Mouse (Mus musculus) testis, adult 2 months (tissue): ENCODE results near the gene Slfn9. TPM values are rescaled to one million over a fixed set of nuclear protein-coding genes. Genes with fewer than 3 reads are reported as not detected.
A peak's percentile ranks its signal among the peaks of the same experiment; 100 is the strongest.

Experiments used
- H3K27ac ChIP-seq: fragments of 200-500 bp; 2 replicates; pipeline ENCODE4 v1.5.1; 2012; ENCODE audit warnings: low read depth, low read length; ENCODE audit not compliant: control insufficient read depth, insufficient read depth
- H3K27me3 ChIP-seq: fragments of 200-500 bp; 2 replicates; pipeline ENCODE4 v1.6.1; 2012; ENCODE audit warnings: mild to moderate bottlenecking, low read length, moderate library complexity; ENCODE audit not compliant: control insufficient read depth, insufficient read depth
- H3K36me3 ChIP-seq: fragments of 200-500 bp; 2 replicates; pipeline ENCODE4 v1.6.1; 2012; ENCODE audit warnings: mild to moderate bottlenecking, low read length; ENCODE audit not compliant: control insufficient read depth, insufficient read depth
- H3K4me1 ChIP-seq: fragments of 200-500 bp; 2 replicates; pipeline ENCODE4 v1.6.1; 2012; ENCODE audit warnings: low read length; ENCODE audit not compliant: control insufficient read depth, insufficient read depth
- H3K4me3 ChIP-seq: fragments of 200-500 bp; 2 replicates; pipeline ENCODE4 v1.5.1; 2012; ENCODE audit warnings: low read depth, mild to moderate bottlenecking, low read length, moderate library complexity, mixed read lengths; ENCODE audit not compliant: control insufficient read depth
- CTCF ChIP-seq: fragments of 200-500 bp; IDR thresholded peaks from 2 replicates; pipeline ENCODE4 v1.5.1; 2012; ENCODE audit warnings: low read depth, mild to moderate bottlenecking, inconsistent platforms, low read length, moderate library complexity; ENCODE audit not compliant: control insufficient read depth, insufficient read depth, insufficient replicate concordance
- POLR2A ChIP-seq: fragments of 200-500 bp; IDR thresholded peaks from 2 replicates; pipeline ENCODE4 v1.6.1; 2012; ENCODE audit warnings: low read depth, mild to moderate bottlenecking, inconsistent platforms, low read length, moderate library complexity; ENCODE audit not compliant: control insufficient read depth
- polyA plus RNA-seq: library from polyadenylated mRNA; depleted of rRNA; stranded (reverse); fragments of >200 nt; gene quantifications from 2 replicates; pipeline ENCODE4 v1.2.3, GENCODE M21; 2012

Slfn9 gene
- polyA plus RNA-seq, 1 experiment: 0.07 TPM

DNA sequence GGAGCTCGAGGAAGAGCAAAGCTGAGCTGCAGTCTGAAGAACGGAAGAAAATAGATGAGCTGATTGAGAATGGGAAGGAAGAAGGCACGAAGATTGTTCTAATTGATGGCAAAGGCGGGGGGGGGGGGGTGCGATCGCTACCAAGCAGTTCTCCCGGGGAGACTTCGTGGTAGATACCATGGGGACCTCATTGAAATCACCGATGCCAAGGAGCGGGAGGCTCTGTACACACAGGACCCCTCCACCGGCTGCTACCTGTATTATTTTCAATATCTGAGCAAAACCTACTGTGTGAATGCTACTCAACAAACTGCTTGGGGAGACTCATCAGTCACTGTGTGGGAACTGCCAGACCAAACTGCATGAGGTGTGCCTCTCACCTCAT lies 20.0 kb downstream of the Slfn9 start:
- TF ChIP-seq CTCF (no peak), POLR2A (no peak)
- no peaks in the 10 kb centered on the region for H3K36me3 ChIP-seq
- H3K27ac ChIP-seq: no peak overlapping the region
- peaks cover 10% of the 10 kb centered on the region for H3K4me1 ChIP-seq
- H3K27me3 ChIP-seq: no peaks in the 10 kb centered on the region
- H3K4me3 ChIP-seq: peak overlapping the region; percentile 69

DNA sequence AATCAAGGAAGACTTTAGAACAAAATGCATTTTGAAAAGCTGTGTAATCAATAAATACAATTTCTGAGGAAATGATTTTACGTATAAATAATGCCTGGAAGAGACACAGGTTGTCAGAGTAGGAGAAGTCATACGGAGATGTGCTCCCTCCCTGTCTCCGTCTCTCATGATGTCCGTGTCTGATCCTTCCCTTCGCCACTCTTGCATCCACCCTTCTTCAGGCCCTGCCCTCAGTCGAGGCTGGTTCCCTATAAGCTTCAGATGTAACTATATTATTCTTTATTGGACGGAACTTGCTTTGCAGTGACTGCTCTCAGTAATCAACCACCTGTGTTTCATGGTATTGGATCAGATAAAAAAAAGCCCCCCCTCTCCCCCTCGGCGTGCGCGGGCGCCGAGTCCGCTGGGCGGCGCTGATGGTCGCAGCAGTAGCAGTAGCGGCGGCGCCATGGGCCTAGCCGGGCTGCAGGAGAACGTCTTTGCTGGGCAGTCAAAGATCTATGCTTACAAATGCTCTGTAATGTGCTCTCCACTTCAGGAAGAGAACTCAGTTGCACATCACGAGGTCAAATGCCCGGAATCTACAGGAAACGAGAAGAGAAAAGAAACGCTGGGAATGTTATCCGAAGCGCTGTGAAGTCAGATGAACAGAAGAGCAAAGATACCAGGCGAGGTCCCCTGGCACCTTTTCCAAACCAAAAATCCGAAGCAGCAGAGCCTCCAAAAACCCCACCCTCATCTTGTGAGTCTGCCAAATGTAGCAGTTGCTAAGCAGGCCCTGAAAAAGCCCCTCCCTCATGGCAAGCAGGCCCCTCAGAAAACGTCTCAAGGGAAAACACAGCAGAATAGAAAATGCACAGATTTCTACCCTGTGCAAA lies 20.7 kb downstream of the Slfn9 start:
- peaks cover 10% of the 10 kb centered on the region for H3K4me1 ChIP-seq
- H3K27ac ChIP-seq: no peak overlapping the region
- no peaks in the 10 kb centered on the region for H3K36me3 ChIP-seq
- no peaks in the 10 kb centered on the region for H3K27me3 ChIP-seq
- TF ChIP-seq CTCF: no peak
- no peak for TF ChIP-seq POLR2A
- peak overlapping the region; percentile 69 for H3K4me3 ChIP-seq

DNA sequence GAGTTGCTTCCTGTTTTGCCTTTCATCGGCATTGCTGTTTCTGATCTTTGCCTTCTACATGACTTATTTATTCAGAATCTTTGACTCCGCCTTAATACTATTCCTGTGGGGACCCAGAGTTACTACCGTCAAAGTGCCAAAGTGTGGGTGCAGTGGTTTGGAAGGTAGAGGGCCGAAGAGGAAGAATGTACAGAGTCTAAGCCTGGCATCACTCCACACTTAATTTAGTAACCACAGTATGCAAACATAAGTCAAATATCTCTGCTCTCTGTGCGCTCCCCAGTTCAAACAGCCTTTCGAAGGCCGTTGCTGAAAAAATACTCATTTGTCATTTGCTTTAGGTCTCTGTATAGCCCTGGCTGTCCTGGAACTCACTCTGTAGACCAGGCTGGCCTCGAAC lies 29.4 kb downstream of the Slfn9 start:
- Histone ChIP-seq H3K27me3 (no peaks in the 10 kb centered on the region), H3K27ac (no peak overlapping the region), H3K4me3 (peak overlapping the region; percentile 15), H3K4me1 (no peaks in the 10 kb centered on the region), H3K36me3 (no peaks in the 10 kb centered on the region)
- TF ChIP-seq CTCF: no peak
- no peak for TF ChIP-seq POLR2A

DNA sequence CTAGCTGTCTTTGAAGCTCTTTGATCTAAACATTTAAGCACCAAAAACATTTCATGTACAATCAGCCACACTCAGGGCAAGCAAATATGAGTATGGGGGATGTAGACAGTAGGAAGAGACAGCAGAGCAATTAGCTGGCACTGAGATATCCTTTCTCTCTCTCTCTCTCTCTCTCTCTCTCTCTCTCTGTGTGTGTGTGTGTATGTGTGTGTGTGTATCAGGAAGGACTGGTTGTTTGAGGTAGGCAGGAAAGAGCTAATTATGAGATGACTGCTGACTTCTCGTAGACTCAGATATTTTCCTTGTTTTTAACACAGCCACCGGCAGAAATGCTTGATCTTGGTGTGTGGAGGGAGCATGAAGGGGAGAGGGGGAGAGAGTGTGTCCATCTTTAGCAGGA lies 29.9 kb downstream of the Slfn9 start:
- H3K27ac ChIP-seq: no peak overlapping the region
- no peaks in the 10 kb centered on the region for H3K36me3 ChIP-seq
- peak overlapping the region; percentile 15; the same call in 1 of the 2 replicates for H3K4me3 ChIP-seq
- TF ChIP-seq CTCF (no peak), POLR2A (no peak)
- H3K27me3 ChIP-seq: no peaks in the 10 kb centered on the region
- no peaks in the 10 kb centered on the region for H3K4me1 ChIP-seq

DNA sequence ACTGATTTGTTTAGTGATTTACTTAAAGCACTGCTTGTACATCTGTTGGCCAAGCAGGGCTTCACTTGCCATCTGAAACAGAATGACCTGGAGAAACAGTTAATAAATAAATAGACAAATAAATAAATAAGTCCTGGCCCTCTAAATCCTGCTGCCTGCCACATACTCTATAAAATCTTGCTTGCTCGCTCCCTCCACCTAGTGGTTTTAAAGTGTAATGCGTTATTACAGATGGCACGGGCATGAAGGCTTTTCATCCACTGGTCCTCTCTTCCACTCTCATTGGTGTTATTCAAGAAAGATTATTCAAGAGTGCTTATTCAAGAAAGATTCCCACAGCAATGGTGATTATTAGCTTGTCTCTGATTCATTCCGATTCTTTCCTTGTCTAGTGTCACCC lies 32.0 kb downstream of the Slfn9 start:
- Histone ChIP-seq H3K4me3 (no peak overlapping the region), H3K4me1 (no peaks in the 10 kb centered on the region), H3K36me3 (no peaks in the 10 kb centered on the region), H3K27me3 (no peaks in the 10 kb centered on the region), H3K27ac (no peak overlapping the region)
- TF ChIP-seq POLR2A (no peak), CTCF (peak; percentile 8; the same call in 1 of the 2 replicates)

DNA sequence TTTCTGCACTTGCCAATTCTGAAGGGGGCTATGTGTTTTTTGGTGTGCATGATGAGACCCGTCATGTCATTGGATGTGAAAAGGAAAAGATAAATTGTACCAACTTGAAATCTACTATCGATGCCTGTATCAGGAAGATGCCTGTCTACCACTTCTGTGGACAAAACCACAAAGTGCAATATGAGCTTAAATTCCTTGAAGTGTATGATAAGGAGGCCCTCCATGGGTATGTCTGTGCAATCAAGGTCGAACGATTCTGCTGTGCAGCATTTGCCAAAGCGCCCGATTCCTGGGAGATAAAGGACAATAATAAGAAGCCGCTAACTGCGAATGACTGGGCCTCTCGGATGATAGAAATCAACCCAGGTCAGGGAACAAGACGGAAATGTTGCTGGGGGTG lies 34.7 kb downstream of the Slfn9 start:
- H3K27me3 ChIP-seq: peaks cover 3% of the 10 kb centered on the region; the same call in 1 of the 2 replicates
- H3K4me3 ChIP-seq: no peak overlapping the region
- H3K36me3 ChIP-seq: no peaks in the 10 kb centered on the region
- TF ChIP-seq POLR2A (no peak), CTCF (no peak)
- H3K27ac ChIP-seq: no peak overlapping the region
- H3K4me1 ChIP-seq: peaks cover 6% of the 10 kb centered on the region

DNA sequence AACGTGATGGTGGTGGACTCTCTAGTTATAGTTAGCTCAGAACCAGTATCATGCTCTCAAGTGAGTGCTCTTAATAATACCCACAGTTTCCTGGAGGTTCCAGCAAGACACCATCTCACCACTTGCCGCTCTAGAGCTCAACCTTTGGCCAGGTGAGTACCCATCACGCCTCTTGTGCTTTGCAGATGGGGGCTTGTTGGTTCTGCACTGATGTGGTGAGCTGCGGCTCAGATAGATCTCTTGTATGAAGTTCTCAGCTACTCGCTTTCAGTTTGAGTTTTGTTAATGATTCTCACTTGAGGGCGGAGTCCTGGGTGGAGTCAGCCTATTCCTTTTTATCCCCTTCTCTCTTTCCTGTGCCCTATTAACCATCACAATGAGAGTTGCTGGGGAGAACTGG lies 37.0 kb downstream of the Slfn9 start:
- H3K27me3 ChIP-seq: peaks cover 3% of the 10 kb centered on the region; the same call in 1 of the 2 replicates
- H3K27ac ChIP-seq: no peak overlapping the region
- TF ChIP-seq CTCF (no peak), POLR2A (no peak)
- H3K4me1 ChIP-seq: peaks cover 10% of the 10 kb centered on the region
- no peak overlapping the region for H3K4me3 ChIP-seq
- no peaks in the 10 kb centered on the region for H3K36me3 ChIP-seq
